Mouse (Mus musculus): ENCODE results near the gene Prrg3. TPM values are rescaled to one million over a fixed set of nuclear protein-coding genes. Genes with fewer than 3 reads are reported as not detected.
"Not testable (repeated sequence)": the region's sequence is repeated elsewhere in the genome, so short reads cannot be mapped to it uniquely, and the experiment has no call there.

Prrg3 gene
- 0.85 and 1.3 TPM in 2 replicates for polyA plus RNA-seq (2015; fragmentation: Nextera tagmentation; extraction: Ambion mirVana)

DNA sequence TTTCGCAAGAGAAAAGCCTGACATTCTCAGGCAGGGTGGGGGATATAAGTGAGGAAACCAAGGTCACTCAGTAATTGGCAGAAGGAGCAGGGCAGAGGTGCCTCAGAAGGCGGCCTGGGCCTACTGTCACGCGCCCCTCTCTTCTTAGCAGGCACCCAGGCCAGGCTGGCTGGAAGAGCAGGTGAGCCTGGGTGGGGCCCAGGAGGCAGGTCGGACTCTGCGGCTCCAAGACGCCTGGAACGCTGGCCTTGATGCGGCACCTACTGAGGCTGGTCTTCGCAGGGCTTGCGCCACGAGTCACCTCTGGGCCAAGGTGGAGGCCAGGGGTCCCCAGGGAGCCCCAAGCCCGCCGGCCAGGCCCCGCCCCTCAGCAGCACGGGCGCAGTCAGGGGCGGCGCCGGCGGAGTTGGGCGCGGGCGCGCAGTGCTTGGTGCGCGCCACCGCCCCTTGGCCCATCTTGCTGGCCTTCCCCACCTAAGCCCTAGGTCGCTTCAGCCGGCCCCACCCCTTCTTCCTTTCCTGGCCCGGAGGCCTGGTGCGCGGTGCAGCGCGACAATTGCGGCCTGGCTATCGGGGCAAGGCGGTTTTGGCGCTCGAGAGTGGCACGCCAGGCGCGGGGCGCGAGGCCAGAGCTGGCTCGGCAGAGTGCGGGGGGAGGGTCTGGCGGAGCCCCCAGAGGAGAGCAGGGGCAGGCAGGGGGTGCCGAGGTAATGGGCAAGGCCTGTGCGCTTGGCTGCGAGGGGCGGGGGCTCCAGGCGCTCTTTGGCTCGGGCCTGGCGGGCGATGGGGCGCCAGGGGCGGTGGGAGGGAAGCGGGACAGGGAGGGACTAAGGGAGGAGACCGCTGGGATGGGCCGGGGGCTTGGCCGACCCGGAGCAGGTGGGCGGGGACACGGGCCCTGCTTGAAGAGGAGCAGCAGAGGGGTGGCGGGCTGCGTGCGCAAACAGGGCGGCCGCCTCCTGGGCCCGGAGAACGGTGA, at the start of gene Prrg3:
Gene Prrg3, plus strand, starts transcription at position 552 of the 979 bp plus-strand sequence.
- Histone ChIP-seq H3K4me3 (replicated peaks) (peak within 1 kb of the TSS; percentile 31), H3K27ac (no peak within 1 kb of the TSS), H3K27me3 (peaks cover 25% of the 10 kb centered on the region), H3K36me3 (no peaks in the 10 kb centered on the region), H3K4me1 (replicated peaks) (no peaks in the 10 kb centered on the region), H3K4me2 (peak within 1 kb of the TSS; percentile 45), H3K9me3 (replicated peaks) (no peaks in the 10 kb centered on the region), H3K9ac (no peak within 1 kb of the TSS)
- 15% methylated on average over 63 of the region's 72 CpGs for WGBS (ENCODE audit: insufficient replicate concordance)
- DNase-seq, result no peak
- ATAC-seq (ENCODE audit: low read depth), result no peak; the same call in 1 of the 2 replicates

GRCm38 (mm10) chrX:71946631-71947030, 15.8 kb upstream of the Prrg3 start:
- Histone ChIP-seq H3K9ac (no peak overlapping the region), H3K4me1 (replicated peaks) (no peaks in the 10 kb centered on the region), H3K4me2 (no peak overlapping the region), H3K9me3 (replicated peaks) (no peaks in the 10 kb centered on the region), H3K27me3 (no peaks in the 10 kb centered on the region), H3K27ac (no peak overlapping the region), H3K4me3 (replicated peaks) (no peak overlapping the region), H3K36me3 (no peaks in the 10 kb centered on the region)
- 12% methylated on average over 3 of the region's 3 CpGs for WGBS (ENCODE audit: insufficient replicate concordance)
- DNase-seq, result no peak
- ATAC-seq (ENCODE audit: low read depth), result no peak

DNA sequence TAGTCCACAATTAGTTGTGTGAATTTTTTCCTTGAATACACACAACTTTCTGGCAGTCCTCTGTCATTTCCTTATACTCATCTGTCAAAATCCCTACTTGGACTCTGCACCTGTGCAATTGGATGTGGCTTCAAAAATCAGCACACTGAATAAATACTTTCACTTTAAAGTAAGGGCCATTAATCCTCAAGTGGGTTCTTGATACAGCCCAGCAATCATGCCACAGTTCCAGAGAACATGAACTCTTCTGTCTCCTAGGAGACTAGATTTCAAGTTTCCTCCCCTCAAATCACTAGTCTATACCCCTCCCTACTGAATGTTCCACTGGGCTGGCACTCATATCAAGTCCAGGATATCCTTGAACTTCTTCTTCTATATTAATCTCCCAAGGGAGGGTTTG, 4.1 kb upstream of the Prrg3 start:
- peaks cover 22% of the 10 kb centered on the region for H3K27me3 ChIP-seq

DNA sequence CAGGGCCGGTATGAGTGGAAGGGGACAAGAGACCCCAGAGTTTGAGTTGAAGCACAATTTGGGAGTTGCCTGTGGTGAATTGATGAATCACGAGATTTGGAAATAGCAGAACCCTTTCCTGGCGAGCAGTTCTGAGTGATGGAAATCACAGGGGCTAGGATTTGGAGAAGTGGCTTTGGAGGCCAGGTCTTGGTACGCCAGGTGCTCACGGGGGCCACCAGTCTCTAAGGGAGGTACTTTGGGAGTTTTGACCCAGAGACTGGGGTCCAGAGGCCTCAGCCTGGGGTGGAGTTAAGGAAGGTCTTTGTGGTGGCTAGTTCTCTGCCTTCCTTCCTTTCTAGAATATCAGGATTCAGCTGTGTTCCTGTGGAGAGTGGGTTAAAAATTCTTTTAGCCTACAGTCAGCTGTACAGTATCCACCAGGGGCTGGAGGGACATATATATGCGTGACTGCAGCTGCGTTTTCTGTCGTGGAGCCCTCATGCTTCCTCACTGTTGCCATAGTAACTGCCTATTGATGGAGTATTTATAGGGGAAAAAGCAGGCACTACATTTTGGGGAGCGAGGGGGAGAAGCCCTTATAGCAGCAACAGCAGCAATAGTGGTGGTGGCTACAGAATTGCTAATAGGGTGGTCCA, 970 bp downstream of the Prrg3 start:
- Histone ChIP-seq H3K27ac (no peak overlapping the region), H3K36me3 (no peaks in the 10 kb centered on the region), H3K4me2 (peak overlapping the region; percentile 45; the same call in 1 of the 2 replicates), H3K4me3 (replicated peaks) (peak overlapping the region; percentile 31; the same call in 1 of the 2 replicates), H3K27me3 (peaks cover 25% of the 10 kb centered on the region), H3K9ac (no peak overlapping the region), H3K9me3 (replicated peaks) (no peaks in the 10 kb centered on the region), H3K4me1 (replicated peaks) (no peaks in the 10 kb centered on the region)
- WGBS (ENCODE audit: insufficient replicate concordance), result 40% methylated on average over 9 of the region's 9 CpGs
- ATAC-seq (ENCODE audit: low read depth) (no peak), DNase-seq (no peak)

More for the DNA sequence above, 4.1 kb upstream of the Prrg3 start:
- ATAC-seq (ENCODE audit: low read depth) (no peak), DNase-seq (no peak)
- Histone ChIP-seq H3K27ac (no peak overlapping the region), H3K9ac (no peak overlapping the region), H3K36me3 (no peaks in the 10 kb centered on the region), H3K9me3 (replicated peaks) (no peaks in the 10 kb centered on the region), H3K4me2 (no peak overlapping the region), H3K4me1 (replicated peaks) (no peaks in the 10 kb centered on the region), H3K4me3 (replicated peaks) (no peak overlapping the region)

- Histone ChIP-seq H3K4me2 (no peak overlapping the region), H3K27ac (no peak overlapping the region)
- WGBS (ENCODE audit: insufficient replicate concordance), result 55% methylated on average over 1 of the region's 1 CpGs
Observed at GRCm38 (mm10) chrX:71968216-71968615, 5.8 kb downstream of the Prrg3 start.

GRCm38 (mm10) chrX:71968816-71969215, 6.4 kb downstream of the Prrg3 start:
- no peak overlapping the region for H3K4me3 ChIP-seq (replicated peaks)
- H3K9ac ChIP-seq, result no peak overlapping the region
- H3K27me3 ChIP-seq, result no peaks in the 10 kb centered on the region
- H3K27ac ChIP-seq, result no peak overlapping the region
- WGBS (ENCODE audit: insufficient replicate concordance), result 56% methylated on average over 6 of the region's 6 CpGs
- DNase-seq, result no peak
- no peaks in the 10 kb centered on the region for H3K9me3 ChIP-seq (replicated peaks)
- H3K4me1 ChIP-seq (replicated peaks), result no peaks in the 10 kb centered on the region
- H3K4me2 ChIP-seq, result no peak overlapping the region
- no peaks in the 10 kb centered on the region for H3K36me3 ChIP-seq
- ATAC-seq (ENCODE audit: low read depth), result no peak

More at GRCm38 (mm10) chrX:71968216-71968615, 5.8 kb downstream of the Prrg3 start:
- Histone ChIP-seq H3K9ac (no peak overlapping the region), H3K4me3 (replicated peaks) (no peak overlapping the region), H3K9me3 (replicated peaks) (no peaks in the 10 kb centered on the region), H3K36me3 (no peaks in the 10 kb centered on the region), H3K27me3 (peaks cover 5% of the 10 kb centered on the region; the same call in 1 of the 2 replicates), H3K4me1 (replicated peaks) (no peaks in the 10 kb centered on the region)
- no peak for ATAC-seq (ENCODE audit: low read depth)
- no peak for DNase-seq

- WGBS (ENCODE audit: insufficient replicate concordance), result 55% methylated on average over 5 of the region's 5 CpGs
- Histone ChIP-seq H3K27ac (no peak overlapping the region), H3K4me1 (replicated peaks) (no peaks in the 10 kb centered on the region), H3K4me3 (replicated peaks) (no peak overlapping the region), H3K36me3 (no peaks in the 10 kb centered on the region), H3K27me3 (no peaks in the 10 kb centered on the region), H3K4me2 (no peak overlapping the region), H3K9me3 (replicated peaks) (no peaks in the 10 kb centered on the region), H3K9ac (no peak overlapping the region)
- no peak for DNase-seq
- ATAC-seq (ENCODE audit: low read depth), result no peak
Observed at GRCm38 (mm10) chrX:71971325-71971724, 8.9 kb downstream of the Prrg3 start.

DNA sequence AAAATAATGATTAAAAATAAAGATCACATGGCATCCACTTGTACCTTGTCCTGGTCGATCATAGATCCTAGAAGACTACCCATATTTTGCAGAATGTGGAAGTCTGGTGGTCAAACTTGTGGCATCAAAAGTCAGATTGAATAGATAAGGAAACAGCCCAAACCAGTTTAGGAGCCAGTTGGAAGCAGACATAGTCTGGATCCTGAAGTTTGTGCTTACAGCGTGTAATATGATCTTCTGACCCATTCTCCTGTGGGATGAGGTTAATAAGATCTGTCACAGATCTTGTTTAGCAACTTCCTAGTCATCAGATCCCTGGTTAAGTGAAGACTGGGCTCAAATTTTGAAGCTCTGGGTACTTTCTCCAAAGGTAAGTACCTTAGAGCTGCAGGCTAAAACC, 10.3 kb downstream of the Prrg3 start, which contains the start of gene Fate1:
Gene Fate1, plus strand, starts transcription at position 301 of the 400 bp plus-strand sequence.
- Histone ChIP-seq H3K9me3 (replicated peaks) (no peaks in the 10 kb centered on the region), H3K27ac (no peak within 1 kb of the TSS), H3K36me3 (no peaks in the 10 kb centered on the region), H3K9ac (no peak within 1 kb of the TSS), H3K4me1 (replicated peaks) (no peaks in the 10 kb centered on the region), H3K27me3 (no peaks in the 10 kb centered on the region), H3K4me2 (no peak within 1 kb of the TSS), H3K4me3 (replicated peaks) (no peak within 1 kb of the TSS)
- WGBS (ENCODE audit: insufficient replicate concordance), result 54% methylated on average over 2 of the region's 2 CpGs
- DNase-seq (no peak), ATAC-seq (ENCODE audit: low read depth) (no peak)

GRCm38 (mm10) chrX:71977681-71978080, 15.3 kb downstream of the Prrg3 start:
- not testable (repeated sequence) for H3K27ac ChIP-seq; DNase-seq; H3K36me3 ChIP-seq; H3K9ac ChIP-seq; ATAC-seq (ENCODE audit: low read depth); H3K4me2 ChIP-seq; H3K27me3 ChIP-seq; H3K9me3 ChIP-seq (replicated peaks); H3K4me3 ChIP-seq (replicated peaks); H3K4me1 ChIP-seq (replicated peaks)

DNA sequence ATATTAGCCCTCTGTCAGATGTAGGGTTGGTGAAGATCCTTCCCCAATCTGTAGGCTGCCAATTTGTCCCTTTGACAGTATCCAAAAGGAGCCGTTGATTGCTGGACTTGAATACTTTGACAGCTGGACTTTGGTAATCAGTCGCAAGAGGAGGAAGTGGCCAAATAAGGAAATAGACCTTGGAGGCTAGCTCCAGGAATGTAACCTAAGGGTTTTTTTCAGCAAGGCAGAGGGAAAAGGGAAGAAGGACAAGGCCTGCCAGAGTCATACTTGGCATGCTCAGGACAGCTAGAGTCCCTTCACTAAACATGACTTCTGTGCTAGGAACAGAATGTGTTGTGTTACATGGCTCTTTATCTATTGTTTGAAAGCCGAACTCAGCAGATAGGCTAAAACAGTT, 18.0 kb downstream of the Prrg3 start:
- Histone ChIP-seq H3K27me3 (no peaks in the 10 kb centered on the region), H3K9me3 (replicated peaks) (no peaks in the 10 kb centered on the region), H3K27ac (no peak overlapping the region), H3K36me3 (no peaks in the 10 kb centered on the region), H3K9ac (no peak overlapping the region), H3K4me3 (replicated peaks) (no peak overlapping the region), H3K4me2 (no peak overlapping the region), H3K4me1 (replicated peaks) (no peaks in the 10 kb centered on the region)
- no peak for DNase-seq
- 39% methylated on average over 3 of the region's 3 CpGs for WGBS (ENCODE audit: insufficient replicate concordance)
- no peak for ATAC-seq (ENCODE audit: low read depth)

- WGBS (ENCODE audit: insufficient replicate concordance), result 63% methylated on average over 2 of the region's 2 CpGs
- ATAC-seq (ENCODE audit: low read depth), result no peak
- DNase-seq, result no peak
Observed at GRCm38 (mm10) chrX:71981322-71981721, 18.9 kb downstream of the Prrg3 start.

More at GRCm38 (mm10) chrX:71981322-71981721, 18.9 kb downstream of the Prrg3 start:
- Histone ChIP-seq H3K4me2 (no peak overlapping the region), H3K9ac (no peak overlapping the region), H3K27ac (no peak overlapping the region), H3K27me3 (no peaks in the 10 kb centered on the region), H3K9me3 (replicated peaks) (no peaks in the 10 kb centered on the region), H3K36me3 (no peaks in the 10 kb centered on the region), H3K4me3 (replicated peaks) (no peak overlapping the region), H3K4me1 (replicated peaks) (no peaks in the 10 kb centered on the region)
